Mouse (Mus musculus) CD8-positive naive resting alpha-beta T cell, adult 2 months (primary cell): ENCODE measurements around the gene Svop.
A peak's percentile ranks its signal among the peaks of the same experiment; 100 is the strongest.

Experiments
- DNase-seq, 2 experiments: peaks; one replicate each; pipeline ENCODE4 v3.0.0; 2022; ENCODE audit warnings: low read depth in 2 of 2, low spot score in 2 of 2

Gene Svop

GRCm38 (mm10) chr5:113999382-113999781 lies 92.0 kb downstream of the Svop start:
- no peak for DNase-seq

- DNase-seq = no peak
Measured at GRCm38 (mm10) chr5:113996458-113996857, 94.9 kb downstream of the Svop start.

- DNase-seq = peak; percentile 8 to 9
Measured at GRCm38 (mm10) chr5:113993487-113994465, 97.6 kb downstream of the Svop start, which contains the start of gene Ssh1. Gene Ssh1 (minus strand): TSS chr5:113993894.

- peak; percentile 8 to 15 for DNase-seq
Measured at GRCm38 (mm10) chr5:113993031-113993486, 98.3 kb downstream of the Svop start.

- DNase-seq = peak; percentile 60 to 72
Measured at GRCm38 (mm10) chr5:113992339-113992831, 99.0 kb downstream of the Svop start.

- no peak for DNase-seq
Measured at GRCm38 (mm10) chr5:113991141-113991540, 100.2 kb downstream of the Svop start.

GRCm38 (mm10) chr5:113990593-113990992 lies 100.8 kb downstream of the Svop start:
- no peak for DNase-seq

- no peak for DNase-seq
Measured at GRCm38 (mm10) chr5:113989437-113990024, 101.8 kb downstream of the Svop start.

GRCm38 (mm10) chr5:113986182-113986961 lies 105.0 kb downstream of the Svop start:
- no peak for DNase-seq

- DNase-seq = no peak
Measured at GRCm38 (mm10) chr5:113985737-113986136, 105.6 kb downstream of the Svop start.

GRCm38 (mm10) chr5:113984025-113984740 lies 107.2 kb downstream of the Svop start:
- DNase-seq = no peak

- DNase-seq = no peak
Measured at GRCm38 (mm10) chr5:113983541-113983940, 107.8 kb downstream of the Svop start.

GRCm38 (mm10) chr5:113981843-113982242 lies 109.5 kb downstream of the Svop start:
- DNase-seq = no peak

GRCm38 (mm10) chr5:113981171-113981570 lies 110.2 kb downstream of the Svop start:
- DNase-seq = no peak

GRCm38 (mm10) chr5:113980511-113980910 lies 110.9 kb downstream of the Svop start:
- DNase-seq = no peak

GRCm38 (mm10) chr5:113977309-113977708 lies 114.1 kb downstream of the Svop start:
- no peak for DNase-seq
